Mouse (Mus musculus) effector memory CD4-positive, alpha-beta T cell, adult 7 months (primary cell): Measurements from ENCODE around the gene Ppp3cb. TPM values are rescaled to one million over a fixed set of nuclear protein-coding genes. Genes with fewer than 3 reads are reported as not detected.

Source experiments
- polyA plus RNA-seq: library from polyadenylated mRNA; unstranded; fragments of 100-300 nt; shearing (Covaris generic); gene quantifications from one replicate; pipeline ENCODE4 v1.2.1, GENCODE M21; 2017

The Ppp3cb gene
- 21.1 TPM for polyA plus RNA-seq

GRCm38 (mm10) chr14:20546415-20546814 is at the start of gene Ppp3cb:
TSS of gene Ppp3cb (minus strand) at chr14:20546573.

GRCm38 (mm10) chr14:20496603-20497002 is 49.8 kb downstream of the Ppp3cb start, which contains the start of gene Mss51:
TSS of gene Mss51 (minus strand) at chr14:20496901.

GRCm38 (mm10) chr14:20479291-20480194 is 66.8 kb downstream of the Ppp3cb start, which contains the start of gene Anxa7:
TSS of gene Anxa7 (minus strand) at chr14:20480133.

GRCm38 (mm10) chr14:20451765-20452331 is 94.5 kb downstream of the Ppp3cb start, which contains the start of gene Cfap70:
TSS of gene Cfap70 (minus strand) at chr14:20452226.

Other genes starting within 250 kb of the Ppp3cb start
- gene Ecd, start 198.5 kb downstream of the Ppp3cb start, polyA plus RNA-seq = 27.7 TPM
- 39.2 TPM for gene Fam149b, start 198.4 kb downstream of the Ppp3cb start, polyA plus RNA-seq
- 107 TPM for gene Dnajc9, start 157.7 kb downstream of the Ppp3cb start, polyA plus RNA-seq
- gene Mrps16, start 152.9 kb downstream of the Ppp3cb start, polyA plus RNA-seq = 35.1 TPM
- 0.35 TPM for gene Cfap70, start 94.3 kb downstream of the Ppp3cb start, polyA plus RNA-seq
- gene Anxa7, start 66.4 kb downstream of the Ppp3cb start, polyA plus RNA-seq = 69.9 TPM
- 1.9 TPM for gene Mss51, start 49.7 kb downstream of the Ppp3cb start, polyA plus RNA-seq
- 2.1 TPM for gene Usp54, start 94.5 kb upstream of the Ppp3cb start, polyA plus RNA-seq
- 1.0 TPM for gene Myoz1, start 110.0 kb upstream of the Ppp3cb start, polyA plus RNA-seq
- gene Synpo2l, start 121.8 kb upstream of the Ppp3cb start, polyA plus RNA-seq = not detected
- gene Sec24c, start 127.7 kb upstream of the Ppp3cb start, polyA plus RNA-seq = 223 TPM
- 9.4 TPM for gene Fut11, start 148.4 kb upstream of the Ppp3cb start, polyA plus RNA-seq
- gene Chchd1, start 156.4 kb upstream of the Ppp3cb start, polyA plus RNA-seq = 83.9 TPM
- gene Zswim8, start 161.0 kb upstream of the Ppp3cb start, polyA plus RNA-seq = 27.9 TPM
- gene Ndst2, start 188.0 kb upstream of the Ppp3cb start, polyA plus RNA-seq = 25.3 TPM
- gene Camk2g, start 247.5 kb upstream of the Ppp3cb start, polyA plus RNA-seq = 9.6 TPM